6 mouse cellular contexts compared by ENCODE assay signal in the genomic region with DNA sequence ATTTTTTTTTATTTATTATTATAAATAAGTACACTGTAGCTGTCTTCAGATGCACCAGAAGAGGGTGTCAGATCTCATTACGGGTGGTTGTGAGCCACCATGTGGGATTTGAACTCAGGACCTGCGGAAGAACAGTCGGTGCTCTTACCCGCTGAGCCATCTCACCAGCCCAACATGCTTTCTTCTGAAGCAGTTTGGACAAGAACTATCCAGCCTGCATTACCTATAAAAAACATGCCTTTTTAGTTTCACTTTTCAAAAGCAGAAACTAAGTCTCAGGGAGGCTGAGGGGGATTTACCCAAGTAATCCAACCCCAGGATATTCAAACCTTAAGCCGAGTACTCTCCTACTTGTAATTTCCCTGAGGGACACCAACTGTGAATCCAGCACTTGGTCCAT. TPM values are rescaled to one million over a fixed set of nuclear protein-coding genes. Genes with fewer than 3 reads are reported as not detected.
DNase-seq lines count a peak whose midpoint lies in the region; ATAC-seq and TF ChIP-seq lines count a peak whose summit lies in the region.
"Not testable (repeated sequence)": the region's sequence is repeated elsewhere in the genome, so short reads cannot be mapped to it uniquely, and the experiment has no call there.

No protein-coding gene starts in this region.

- not testable (repeated sequence) for H3K9ac ChIP-seq in CH12.LX (ENCODE audit: insufficient read depth, low read depth)

- H3ac ChIP-seq in myocyte (ENCODE audit: control insufficient read depth, insufficient read length) = not testable (repeated sequence)

- TF ChIP-seq EP300 in CH12.LX (IDR thresholded peaks at IDR 0.05; ENCODE audit: low read length) = not testable (repeated sequence)

- ATAC-seq in megakaryocyte progenitor cell, adult 5-6 weeks (replicated peaks; ENCODE audit: poor library complexity) = 0 out of 2 replicates have a peak, but pooled peaks have one; percentile 20

- not testable (repeated sequence) for H3K79me2 ChIP-seq in CH12.LX (replicated peaks; ENCODE audit: control insufficient read depth, extremely low read depth, insufficient read depth, poor library complexity, severe bottlenecking); myocyte (ENCODE audit: control insufficient read depth, insufficient read depth)

- in situ Hi-C loops in CH12.LX (cut with MboI; ENCODE audit: low pct_ligation_motif_present, low pct_unique_long_range_greater_than_20kb, low sequenced_read_pairs) = not testable (repeated sequence)

- DNase-seq in 416B (ENCODE audit: low read depth) (peak; percentile 15), CH12.LX (ENCODE audit: extremely low read depth) (peak; percentile 61), NIH3T3 (ENCODE audit: low read depth) (peak; percentile 19)
- DNase-seq in heart, adult 11 months = peak; percentile 56

- not testable (repeated sequence) for TF ChIP-seq POLR2A in CH12.LX (IDR thresholded peaks at IDR 0.05; ENCODE audit: low read depth, low read length); myocyte (IDR thresholded peaks at IDR 0.05; ENCODE audit: insufficient read length, low read depth)

- peak overlapping the region in 1 of 3 experiments; percentile 7 for H3K4me3 ChIP-seq in CH12.LX (replicated peaks in 1 of 3; ENCODE audit: low read depth in 2 of 3, low read length in 2 of 3, poor library complexity in 1 of 3)
- H3K4me3 ChIP-seq in myocyte = not testable (repeated sequence)

- TF ChIP-seq CTCF in CH12.LX (conservative IDR thresholded peaks at IDR 0.05 in 1 of 2, IDR thresholded peaks at IDR 0.05 in 1 of 2; ENCODE audit: low read depth in 2 of 2, low read length in 2 of 2) = not testable (repeated sequence)

- dilution Hi-C loops in CH12.LX (cut with MboI; ENCODE audit: extremely low pct_ligation_motif_present, extremely low pct_unique_long_range_greater_than_20kb, low sequenced_read_pairs) = not testable (repeated sequence)

- H3K4me2 ChIP-seq in CH12.LX (ENCODE audit: insufficient read depth, low read depth, poor library complexity, severe bottlenecking) (peak overlapping the region; percentile 79), myocyte (ENCODE audit: low read depth) (peak overlapping the region; percentile 35)

- H3K27me3 ChIP-seq in CH12.LX (replicated peaks); myocyte (ENCODE audit: control insufficient read depth, insufficient read depth, insufficient read length): not testable (repeated sequence)

- not testable (repeated sequence) for H3K9me3 ChIP-seq in CH12.LX (replicated peaks; ENCODE audit: low read length)

- H3K4me1 ChIP-seq in CH12.LX (ENCODE audit: control insufficient read depth in 1 of 2, insufficient read depth in 2 of 2) = peaks cover 0 to 12% of the 10 kb centered on the region in 2 experiments; a peak in 2 of 4 replicates

- H3K27ac ChIP-seq in CH12.LX (ENCODE audit: insufficient read depth, low read depth) = not testable (repeated sequence)

- not testable (repeated sequence) for TF ChIP-seq RAD21 in CH12.LX (IDR thresholded peaks at IDR 0.05; ENCODE audit: low read depth, low read length)

- H3K36me3 ChIP-seq in CH12.LX (replicated peaks in 1 of 2; ENCODE audit: control insufficient read depth in 1 of 2, insufficient read depth in 1 of 2, low read length in 1 of 2); myocyte (ENCODE audit: control insufficient read depth, insufficient read depth): not testable (repeated sequence)

TF ChIP-seq in CH12.LX, 34 proteins besides CTCF, POLR2A, EP300 and RAD21:
- 0 out of 2 replicates have a peak, but pooled peaks have one; percentile 20 for TF ChIP-seq MAFK (IDR thresholded peaks at IDR 0.05; ENCODE audit: insufficient replicate concordance, low read length)
- peak; percentile 61 for TF ChIP-seq ZNF384 (IDR thresholded peaks at IDR 0.05; ENCODE audit: low read depth, low read length)
- peak; percentile 73 for TF ChIP-seq ELF1 (IDR thresholded peaks at IDR 0.05; ENCODE audit: low read depth, low read length)
- peak; percentile 98 for TF ChIP-seq TBP (conservative IDR thresholded peaks at IDR 0.05; ENCODE audit: low read depth, low read length)
- 0 out of 2 replicates have a peak, but pooled peaks have one; percentile 45 for TF ChIP-seq CHD1 (IDR thresholded peaks at IDR 0.05; ENCODE audit: low read depth, low read length)

RNA-seq across cellular contexts. Expression of a gene that starts 38.3 kb away (rescaled TPM):
- total RNA-seq in CH12.LX (2012; rRNA removed) = 40.9 and 44.7 TPM in 2 replicates
- 87.9 and 107 TPM in 2 replicates for total RNA-seq in CH12.LX (2014; rRNA removed)
- polyA plus RNA-seq in CH12.LX (2012; ENCODE audit: insufficient read length, low read depth) = 65.8 and 71.8 TPM in 2 replicates
- 134 and 154 TPM in 2 replicates for total RNA-seq in megakaryocyte progenitor cell, adult 5-6 weeks (2015)
- 87.5 and 93.1 TPM in 2 replicates for total RNA-seq in megakaryocyte progenitor cell, adult 5-6 weeks (2017)
- 36.9 TPM for polyA plus RNA-seq in myocyte (2012; fragmentation: generic; extraction: Trizol)
